Mouse (Mus musculus) liver, postnatal 0 days (tissue): ENCODE data around the gene Dnajc12.

Experiments used
- CTCF ChIP-seq: sonication (generic); IDR thresholded peaks from 2 replicates; pipeline ENCODE4 v1.5.1; 2016; ENCODE audit warnings: antibody characterized with exemption, low read depth
- EP300 ChIP-seq: IDR thresholded peaks from 2 replicates; pipeline ENCODE4 v1.6.1; 2016; ENCODE audit warnings: antibody characterized with exemption, low read depth, mild to moderate bottlenecking

DNA sequence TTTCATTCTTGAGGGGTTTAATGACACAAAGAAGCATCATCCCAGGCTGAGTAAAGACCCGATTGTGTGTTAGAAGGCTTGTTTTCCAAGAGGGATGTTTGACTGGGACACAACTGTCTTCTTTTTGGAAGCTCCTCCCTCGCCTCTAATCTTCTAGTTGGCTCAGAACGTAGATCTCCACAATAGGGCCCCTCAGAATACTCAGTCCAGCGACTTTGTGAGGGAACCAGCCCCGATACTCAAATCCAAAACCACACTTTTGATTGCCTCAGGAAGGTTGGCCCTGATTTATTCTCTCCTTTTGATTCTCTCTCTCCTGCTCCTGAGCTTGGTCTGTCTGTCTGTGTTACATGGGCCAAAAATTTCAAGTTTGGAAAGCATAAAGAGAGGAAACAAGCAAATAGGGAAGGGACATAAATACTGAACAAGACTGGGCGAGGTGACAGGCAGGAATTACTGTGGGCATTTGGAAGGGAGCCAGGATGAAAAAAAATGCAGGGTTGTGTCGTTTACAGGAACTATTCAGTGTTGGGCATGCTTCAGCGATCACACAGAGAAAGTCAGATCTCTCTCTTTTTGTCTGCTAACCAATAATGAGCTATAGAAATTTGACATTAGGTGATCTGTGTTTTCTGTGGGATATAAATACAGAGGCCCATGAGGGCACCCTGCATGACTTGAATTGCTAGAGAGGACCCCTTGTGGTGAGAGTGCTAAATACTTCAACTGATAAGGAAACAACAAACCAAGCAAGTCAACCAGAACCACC, 73.1 kb downstream of the Dnajc12 start:
- peak; percentile 27; the same call in 1 of the 2 replicates for TF ChIP-seq CTCF
- no peak for TF ChIP-seq EP300
